Mouse (Mus musculus) heart, adult 2 months (tissue): Measurements from ENCODE around the gene Ap1m1. TPM values are rescaled to one million over a fixed set of nuclear protein-coding genes. Genes with fewer than 3 reads are reported as not detected.

Experiments used
- DNase-seq, 2 experiments: peaks; one replicate each; pipeline ENCODE4 v3.0.0; 2021
- H3K27ac ChIP-seq: fragments of 200-600 bp; 2 replicates; pipeline ENCODE4 v1.8.1; 2022
- H3K27me3 ChIP-seq: fragments of 200-500 bp; 2 replicates; pipeline ENCODE4 v1.6.1; 2012; ENCODE audit warnings: mild to moderate bottlenecking, low read length, inconsistent platforms, mixed read lengths; ENCODE audit not compliant: control insufficient read depth, insufficient read depth
- H3K36me3 ChIP-seq: fragments of 200-500 bp; 2 replicates; pipeline ENCODE4 v1.6.1; 2012; ENCODE audit warnings: low read length, inconsistent platforms; ENCODE audit not compliant: control insufficient read depth, insufficient read depth
- H3K4me1 ChIP-seq: fragments of 200-500 bp; 2 replicates; pipeline ENCODE4 v1.6.1; 2011; ENCODE audit warnings: low read length; ENCODE audit not compliant: control insufficient read depth, insufficient read depth
- H3K4me3 ChIP-seq: fragments of 200-600 bp; 2 replicates; pipeline ENCODE4 v1.8.1; 2022
- H3K79me2 ChIP-seq: fragments of 200-500 bp; replicated peaks from 2 replicates; pipeline ENCODE4 v1.6.1; 2012; ENCODE audit warnings: mild to moderate bottlenecking, inconsistent platforms, low read length, moderate library complexity, mixed read lengths; ENCODE audit not compliant: control insufficient read depth, insufficient read depth
- H3K9ac ChIP-seq: fragments of 200-500 bp; 2 replicates; pipeline ENCODE4 v1.6.1; 2012; ENCODE audit warnings: low read depth, mild to moderate bottlenecking, control low read depth, inconsistent platforms, low read length, mixed read lengths
- CTCF ChIP-seq: fragments of 200-600 bp; IDR thresholded peaks from 2 replicates; pipeline ENCODE4 v1.8.1; 2022; ENCODE audit warnings: antibody characterized with exemption, mild to moderate bottlenecking, moderate library complexity
- EP300 ChIP-seq: fragments of 200-500 bp; IDR thresholded peaks from 2 replicates; pipeline ENCODE4 v1.6.1; 2011; ENCODE audit warnings: low read depth, low read length, control low read depth; ENCODE audit not compliant: insufficient read depth
- POLR2A ChIP-seq: fragments of 200-500 bp; IDR thresholded peaks from 2 replicates; pipeline ENCODE4 v1.6.1; 2011; ENCODE audit warnings: mild to moderate bottlenecking, low read depth, low read length, control low read depth; ENCODE audit not compliant: insufficient read depth
- WGBS: fragments of 180-500 bp; shearing (Covaris S2); methylation state at CpG from one replicate; pipeline ENCODE4 v1.1.7; 2018; 5-methylcytosine and 5-hydroxymethylcytosine counted together
- intact Hi-C: fragments of 180-260 bp; cut with DNase I; formaldehyde crosslinking; loops from one replicate; pipeline ENCODE4 v1.15.1; 2025
- polyA plus RNA-seq: library from polyadenylated mRNA; depleted of rRNA; stranded (reverse); fragments of >200 nt; gene quantifications from 2 replicates; pipeline ENCODE4 v1.2.3, GENCODE M21; 2012
- total RNA-seq, 2 experiments: library from RNA; stranded (reverse); gene quantifications; 2 replicates each; pipeline ENCODE4 v1.2.3; 2021

Gene Ap1m1
- total and polyA plus RNA-seq, 3 experiments, result 44.6 to 74.3 (median 48.8) TPM

DNA sequence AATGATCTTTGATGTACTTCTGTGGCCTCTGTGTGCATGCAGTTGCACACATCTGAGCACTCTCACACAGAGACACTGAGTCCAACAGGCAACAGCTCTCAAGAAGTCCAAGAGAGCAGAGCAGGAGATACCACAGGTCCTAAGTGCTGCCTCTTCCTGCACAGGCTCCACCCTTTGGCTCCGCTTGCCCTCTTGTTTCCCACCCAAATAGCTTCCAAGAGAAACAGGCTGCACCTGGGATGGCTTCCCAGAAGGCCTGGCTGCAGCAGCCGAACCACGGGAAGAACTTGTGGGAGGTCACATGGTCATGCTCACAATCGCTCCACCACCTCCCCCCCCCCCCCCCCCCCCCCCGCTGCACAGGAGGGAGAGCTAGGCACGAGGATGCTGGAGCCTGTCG is 25.5 kb downstream of the Ap1m1 start:
- peaks cover 5% of the 10 kb centered on the region for H3K36me3 ChIP-seq
- peak; percentile 74 to 87 for DNase-seq
- H3K9ac ChIP-seq, result peak overlapping the region; percentile 53; the same call in 1 of the 2 replicates
- no peaks in the 10 kb centered on the region for H3K79me2 ChIP-seq
- TF ChIP-seq EP300, result peak; percentile 99
- TF ChIP-seq POLR2A, result peak; percentile 82
- no peak for TF ChIP-seq CTCF
- 19% methylated on average over 6 of the region's 7 CpGs for WGBS
- H3K4me3 ChIP-seq, result no peak overlapping the region
- peaks cover 34% of the 10 kb centered on the region for H3K4me1 ChIP-seq
- intact Hi-C loops, result no loop called here
- H3K27ac ChIP-seq, result peak overlapping the region; percentile 75
- no peaks in the 10 kb centered on the region for H3K27me3 ChIP-seq

DNA sequence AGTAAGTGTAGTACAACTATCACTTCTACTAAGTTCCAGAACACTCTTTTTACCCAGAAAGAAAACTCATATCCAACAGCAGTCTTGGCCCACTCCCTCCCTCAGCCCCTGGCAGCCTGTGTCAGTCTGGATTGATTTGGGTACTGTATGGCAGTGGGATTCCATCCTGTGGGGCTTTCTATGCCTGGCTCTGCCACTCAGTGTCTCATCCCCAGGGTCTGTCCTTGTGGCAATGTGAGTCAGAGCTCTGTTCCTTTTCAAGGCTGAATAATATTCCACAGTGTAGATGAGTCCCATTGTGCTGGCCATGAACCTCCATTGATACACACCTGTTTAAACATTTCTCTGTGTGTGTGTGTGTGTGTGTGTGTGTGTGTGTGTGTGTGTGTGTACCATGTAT is 26.9 kb downstream of the Ap1m1 start:
- H3K27ac ChIP-seq, result peak overlapping the region; percentile 75
- TF ChIP-seq POLR2A (no peak), CTCF (no peak), EP300 (no peak)

GRCm38 (mm10) chr8:72267106-72267505 is 27.3 kb downstream of the Ap1m1 start:
- Histone ChIP-seq H3K9ac (no peak overlapping the region), H3K27ac (peak overlapping the region; percentile 91), H3K36me3 (peaks cover 3% of the 10 kb centered on the region; the same call in 1 of the 2 replicates), H3K79me2 (no peaks in the 10 kb centered on the region), H3K27me3 (no peaks in the 10 kb centered on the region), H3K4me3 (no peak overlapping the region), H3K4me1 (peaks cover 27% of the 10 kb centered on the region)
- no peak for TF ChIP-seq CTCF
- TF ChIP-seq EP300, result no peak
- TF ChIP-seq POLR2A, result no peak
- intact Hi-C loops, result no loop called here
- DNase-seq, result no peak
- WGBS, result 95% methylated on average over 8 of the region's 8 CpGs

More for the DNA sequence above, 26.9 kb downstream of the Ap1m1 start:
- peaks cover 3% of the 10 kb centered on the region; the same call in 1 of the 2 replicates for H3K36me3 ChIP-seq
- H3K4me3 ChIP-seq, result no peak overlapping the region
- no peak for DNase-seq
- H3K9ac ChIP-seq, result no peak overlapping the region
- intact Hi-C loops, result no loop called here
- no peaks in the 10 kb centered on the region for H3K27me3 ChIP-seq
- peaks cover 30% of the 10 kb centered on the region for H3K4me1 ChIP-seq
- no peaks in the 10 kb centered on the region for H3K79me2 ChIP-seq

- peaks cover 25% of the 10 kb centered on the region for H3K4me1 ChIP-seq
- no peaks in the 10 kb centered on the region for H3K79me2 ChIP-seq
- peak overlapping the region; percentile 91 for H3K27ac ChIP-seq
- intact Hi-C loops, result loop anchor here (1.0 to 2.0 kb wide), 3 partner anchors 27 to 50 kb away; partner anchors contain the start of gene Klf2
- WGBS, result 12% methylated on average over 15 of the region's 15 CpGs
- peaks cover 3% of the 10 kb centered on the region; the same call in 1 of the 2 replicates for H3K36me3 ChIP-seq
- DNase-seq, result peak; percentile 86 to 93
- H3K9ac ChIP-seq, result peak overlapping the region; percentile 67
- no peaks in the 10 kb centered on the region for H3K27me3 ChIP-seq
- TF ChIP-seq POLR2A (peak; percentile 98), CTCF (no peak), EP300 (peak; percentile 100)
- H3K4me3 ChIP-seq, result peak overlapping the region; percentile 30; the same call in 1 of the 2 replicates
These were observed 28.5 kb downstream of the Ap1m1 start for GRCm38 (mm10) chr8:72268356-72268755.

DNA sequence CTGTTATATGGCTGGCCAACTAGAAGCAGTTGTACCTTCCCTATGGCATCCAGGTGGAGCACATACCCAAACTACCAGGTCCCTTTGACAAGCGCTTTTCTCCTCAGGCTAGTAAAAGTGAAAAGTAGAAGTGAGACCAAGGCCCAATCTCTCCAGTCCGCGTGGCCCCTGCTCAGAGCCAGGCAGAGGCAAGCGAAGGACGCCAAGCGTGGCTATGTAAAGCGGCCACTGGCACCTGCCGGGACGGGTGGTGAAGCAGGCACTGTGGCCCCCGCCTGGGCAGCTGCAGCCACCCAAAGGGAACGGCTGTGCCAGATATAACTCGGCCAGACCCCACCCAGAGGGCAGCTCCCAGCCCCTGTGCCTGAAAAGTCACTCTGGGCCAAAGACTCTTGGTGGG is 30.8 kb downstream of the Ap1m1 start:
- H3K36me3 ChIP-seq, result peaks cover 3% of the 10 kb centered on the region; the same call in 1 of the 2 replicates
- peaks cover 20% of the 10 kb centered on the region for H3K4me1 ChIP-seq
- peak in 1 of 2 experiments; percentile 64 for DNase-seq
- intact Hi-C loops, result no loop called here
- TF ChIP-seq EP300 (no peak), POLR2A (no peak), CTCF (no peak)
- no peaks in the 10 kb centered on the region for H3K27me3 ChIP-seq
- 0 out of 2 replicates have a peak overlapping the region, but pooled peaks have one; percentile 13 for H3K9ac ChIP-seq
- peak overlapping the region; percentile 91 for H3K27ac ChIP-seq
- no peak overlapping the region for H3K4me3 ChIP-seq
- no peaks in the 10 kb centered on the region for H3K79me2 ChIP-seq
- WGBS, result 89% methylated on average over 12 of the region's 12 CpGs

GRCm38 (mm10) chr8:72271051-72271660 is 31.3 kb downstream of the Ap1m1 start:
- H3K27ac ChIP-seq, result peak overlapping the region; percentile 91
- peaks cover 3% of the 10 kb centered on the region; the same call in 1 of the 2 replicates for H3K36me3 ChIP-seq
- TF ChIP-seq CTCF (no peak), EP300 (no peak), POLR2A (no peak)
- DNase-seq, result no peak
- intact Hi-C loops, result no loop called here
- H3K79me2 ChIP-seq, result no peaks in the 10 kb centered on the region
- H3K4me3 ChIP-seq, result no peak overlapping the region
- H3K4me1 ChIP-seq, result peaks cover 16% of the 10 kb centered on the region
- H3K9ac ChIP-seq, result no peak overlapping the region; the same call in 1 of the 2 replicates
- H3K27me3 ChIP-seq, result no peaks in the 10 kb centered on the region
- 68% methylated on average over 11 of the region's 11 CpGs for WGBS
